Mouse (Mus musculus): ENCODE measurements around the gene Lhfp. TPM values are rescaled to one million over a fixed set of nuclear protein-coding genes. Genes with fewer than 3 reads are reported as not detected.

The Lhfp gene
- total RNA-seq, 4 experiments from 2014 or later: 5.4 to 10.3 (median 7.5) TPM

DNA sequence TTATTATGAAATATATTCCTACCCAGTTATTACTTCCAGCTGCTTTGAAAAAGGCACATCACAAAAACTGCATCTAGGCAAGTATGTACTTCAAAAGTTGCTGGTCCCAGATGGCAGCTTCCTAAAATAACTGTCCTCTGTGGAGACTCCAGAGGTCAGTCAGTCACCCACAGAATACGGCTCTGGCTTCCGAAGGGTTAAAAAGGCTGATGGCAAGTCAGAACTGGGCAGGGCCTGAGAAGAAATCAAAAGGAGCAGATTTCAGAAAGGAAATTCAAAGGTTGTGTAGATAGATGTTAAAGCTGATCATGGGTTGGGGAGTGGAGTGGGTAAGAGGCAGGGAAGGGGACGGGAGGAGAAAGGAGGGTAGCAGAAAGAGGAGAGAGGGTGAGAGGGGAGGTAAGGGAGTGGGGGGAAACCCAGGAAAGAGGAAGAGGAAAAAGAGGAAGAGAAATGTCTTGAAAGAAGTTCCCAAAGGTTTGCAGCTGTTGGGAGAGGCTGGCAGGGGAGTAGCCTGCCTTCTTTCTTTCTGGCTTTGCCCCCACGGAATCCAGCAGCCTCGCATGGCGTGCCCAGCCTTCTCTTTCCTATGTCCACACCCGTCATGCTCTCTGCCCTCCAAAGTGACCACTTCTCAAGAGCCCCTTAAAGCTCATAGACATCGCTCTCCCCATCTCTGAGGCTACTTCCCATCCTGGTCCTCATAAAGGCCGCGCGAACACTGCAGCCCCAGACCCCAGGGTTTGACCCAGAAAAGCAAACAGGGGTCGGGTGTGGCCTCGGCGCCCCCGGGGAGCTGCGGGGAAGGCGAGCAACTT is 526 bp upstream of the Lhfp start:
- DNase-seq (ENCODE audit: low spot score in 2 of 2): no peak

DNA sequence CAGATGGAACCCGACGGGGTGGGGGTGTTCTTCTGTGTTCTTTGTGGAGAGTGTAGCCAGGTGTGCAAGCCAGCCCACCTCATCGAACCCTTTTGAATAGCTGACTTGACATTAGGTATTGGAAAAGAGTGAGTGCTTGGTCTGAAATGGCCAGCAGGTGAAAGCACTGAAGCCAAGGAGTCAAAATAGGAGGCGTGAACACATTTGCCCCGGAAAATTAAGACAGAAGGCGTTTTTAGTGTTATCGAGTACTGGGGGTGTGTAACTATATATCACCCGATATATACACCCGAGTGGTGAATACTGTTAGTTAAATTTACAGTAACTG is 876 bp downstream of the Lhfp start:
- no peak for DNase-seq (ENCODE audit: low spot score in 2 of 2)

DNA sequence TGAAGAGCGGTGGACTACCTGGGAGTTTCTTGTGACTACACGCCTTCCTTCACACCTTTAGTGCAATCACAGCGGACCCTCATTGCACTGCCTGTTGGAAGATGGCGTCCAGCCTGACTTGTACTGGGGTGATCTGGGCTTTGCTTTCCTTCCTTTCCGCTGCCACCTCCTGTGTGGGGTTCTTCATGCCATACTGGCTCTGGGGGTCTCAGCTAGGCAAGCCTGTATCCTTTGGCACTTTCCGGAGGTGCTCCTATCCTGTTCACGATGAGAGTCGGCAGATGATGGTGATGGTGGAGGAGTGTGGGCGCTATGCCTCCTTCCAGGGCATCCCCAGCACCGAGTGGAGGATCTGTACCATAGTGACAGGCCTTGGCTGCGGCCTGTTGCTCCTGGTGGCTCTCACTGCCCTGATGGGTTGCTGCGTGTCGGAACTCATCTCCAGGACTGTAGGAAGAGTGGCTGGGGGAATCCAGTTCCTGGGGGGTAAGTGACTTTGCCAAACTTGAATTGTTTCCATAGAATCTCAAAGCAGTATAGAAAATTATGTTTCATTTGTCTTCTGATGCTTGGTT is 2.0 kb downstream of the Lhfp start:
- no peak for DNase-seq (ENCODE audit: low spot score in 2 of 2)

DNA sequence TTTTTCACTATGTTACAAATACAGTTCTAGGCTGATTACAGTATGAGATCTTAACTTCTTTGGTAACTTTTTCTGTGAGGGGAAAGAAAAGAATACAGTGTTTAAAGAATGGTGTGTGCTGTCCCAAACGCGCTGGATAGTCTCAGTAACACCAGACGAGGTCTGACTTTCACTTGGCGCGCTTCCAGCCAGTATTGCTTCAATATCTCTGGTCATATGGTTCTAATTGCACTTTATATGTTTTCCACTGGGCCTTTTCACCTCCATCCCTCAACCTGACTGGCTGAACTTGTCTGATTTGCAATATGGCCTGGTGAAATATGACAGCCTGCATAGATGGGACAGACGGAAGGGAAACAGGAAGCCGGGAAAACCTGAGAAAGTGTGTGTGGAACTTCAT is 2.9 kb downstream of the Lhfp start:
- DNase-seq (ENCODE audit: low spot score in 2 of 2): no peak

DNA sequence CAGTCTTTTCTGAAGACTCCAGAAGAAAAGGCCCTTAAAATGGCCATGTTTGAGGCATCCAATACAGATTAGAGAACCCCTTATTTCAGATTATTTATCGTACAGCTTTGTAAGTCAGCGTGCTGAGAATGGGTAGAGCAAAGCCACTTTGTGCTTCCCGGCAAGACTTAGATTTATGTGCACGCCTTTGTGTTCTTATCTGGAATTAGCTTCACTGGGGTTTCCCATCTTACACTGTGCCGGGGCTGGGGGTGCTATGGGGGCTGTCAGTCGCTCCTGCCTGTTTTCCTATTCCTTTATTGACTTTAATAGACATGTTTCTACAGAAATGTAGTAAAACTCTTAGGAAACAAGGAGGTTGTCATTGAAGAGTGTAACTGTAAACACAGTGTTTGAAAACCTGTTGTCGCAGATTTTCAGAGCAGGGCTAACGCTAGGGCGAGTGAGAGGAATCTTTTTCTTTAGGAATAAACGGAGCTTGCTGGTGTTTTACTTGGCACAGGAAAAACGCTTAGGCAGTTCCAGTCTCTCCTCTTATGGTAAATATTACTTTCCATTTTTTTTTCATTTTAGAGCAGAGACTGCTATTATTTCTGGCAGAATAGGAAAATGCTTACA is 3.5 kb downstream of the Lhfp start:
- no peak for DNase-seq (ENCODE audit: low spot score in 2 of 2)

DNA sequence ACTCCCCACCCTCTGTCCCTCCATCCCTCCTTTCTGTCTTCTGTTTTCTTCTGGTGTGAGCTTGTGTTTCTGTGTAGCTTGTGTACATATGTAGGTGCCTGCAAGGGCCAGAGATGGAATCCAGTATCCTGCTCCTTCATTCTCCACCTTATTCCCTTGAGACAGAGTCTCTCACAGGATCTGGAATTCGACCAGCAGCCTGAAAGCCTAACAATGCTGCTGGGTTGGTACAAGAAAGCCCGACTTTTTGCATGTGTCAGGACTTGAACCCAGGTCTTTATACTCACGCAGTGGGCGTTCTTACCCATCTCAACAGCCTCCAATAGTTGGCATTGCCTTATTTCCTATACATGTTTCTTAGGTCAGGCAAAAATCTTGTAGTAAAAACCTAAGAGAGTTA is 4.4 kb downstream of the Lhfp start:
- DNase-seq (ENCODE audit: low spot score in 2 of 2): no peak

DNA sequence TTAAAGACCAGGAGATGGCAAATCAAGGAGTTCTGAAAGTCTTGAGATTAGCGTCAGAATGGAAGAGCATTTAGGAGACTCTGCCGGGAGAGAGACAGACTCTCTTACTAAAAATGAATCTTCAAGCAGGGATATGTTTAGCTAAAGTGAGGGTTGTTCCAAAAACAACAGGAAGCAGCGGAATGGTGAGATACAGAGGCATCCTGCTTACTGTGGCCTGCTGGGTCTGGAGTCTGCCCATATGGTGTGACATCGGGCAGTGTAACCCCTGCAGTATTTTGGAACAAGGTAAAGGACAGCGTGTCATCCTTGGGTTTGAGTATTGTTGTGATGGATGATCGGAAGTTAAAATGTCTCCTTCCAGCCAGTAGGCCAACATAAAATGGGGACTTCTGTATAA is 5.0 kb downstream of the Lhfp start:
- no peak for DNase-seq (ENCODE audit: low spot score in 2 of 2)

DNA sequence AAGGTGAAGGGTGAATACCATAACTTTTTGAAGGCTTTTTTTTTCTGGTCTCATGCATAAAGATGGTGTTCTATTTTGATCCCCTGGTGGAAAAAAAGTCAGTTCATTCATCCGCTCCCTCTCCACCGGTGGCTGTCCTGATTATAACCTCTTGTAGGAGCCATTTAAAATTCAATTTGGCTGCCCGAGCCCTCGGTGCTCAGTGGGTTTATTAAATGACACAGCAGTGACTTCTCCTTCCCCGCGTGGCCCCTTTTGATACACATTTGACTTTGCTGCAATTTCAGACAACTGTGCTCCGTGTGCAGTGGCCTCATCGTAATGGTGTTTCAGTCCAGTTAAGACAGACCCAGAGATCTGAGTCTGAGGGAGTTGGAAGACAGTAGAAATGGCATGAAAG is 11.1 kb downstream of the Lhfp start:
- no peak for DNase-seq (ENCODE audit: low spot score in 2 of 2)

DNA sequence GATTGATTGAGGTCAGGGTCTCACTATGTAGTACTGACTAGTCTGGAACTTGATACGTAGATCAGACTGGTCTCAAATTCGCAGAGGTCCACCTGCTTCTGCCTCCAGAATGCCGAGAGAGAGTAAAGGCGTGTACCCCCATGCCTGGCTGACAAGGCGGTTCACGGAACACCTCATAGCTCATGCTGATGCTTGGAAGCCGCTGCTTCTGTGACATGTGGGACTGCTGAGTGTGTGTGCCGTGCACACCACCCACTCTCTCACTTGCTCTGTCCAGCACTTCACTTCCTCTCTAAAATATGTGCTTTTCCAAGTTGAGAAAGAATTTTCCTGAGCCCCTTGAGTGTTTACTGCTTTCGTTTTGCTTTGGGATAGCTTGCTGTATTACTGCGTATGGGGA is 15.1 kb downstream of the Lhfp start:
- DNase-seq (ENCODE audit: low spot score in 2 of 2): no peak

DNA sequence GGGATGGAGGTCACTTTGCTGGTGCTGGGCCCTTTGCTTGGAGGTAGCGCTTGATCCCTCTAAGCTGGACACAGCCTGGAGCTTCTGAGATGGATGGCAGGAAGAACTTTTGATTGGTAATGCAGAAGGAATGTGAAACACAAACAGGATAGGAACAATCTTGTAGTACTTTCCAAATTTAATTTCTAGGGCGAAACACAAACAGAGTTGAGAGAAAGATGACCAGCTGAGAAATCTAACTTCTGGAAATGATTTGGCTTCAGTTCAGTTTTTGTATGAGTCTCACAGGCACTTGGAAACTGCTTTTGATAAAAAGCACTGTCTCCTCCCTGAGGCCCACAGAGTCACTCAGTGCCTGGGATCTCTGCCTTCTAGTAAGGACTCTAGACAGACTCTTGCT is 18.6 kb downstream of the Lhfp start:
- DNase-seq (ENCODE audit: low spot score in 2 of 2): no peak

DNA sequence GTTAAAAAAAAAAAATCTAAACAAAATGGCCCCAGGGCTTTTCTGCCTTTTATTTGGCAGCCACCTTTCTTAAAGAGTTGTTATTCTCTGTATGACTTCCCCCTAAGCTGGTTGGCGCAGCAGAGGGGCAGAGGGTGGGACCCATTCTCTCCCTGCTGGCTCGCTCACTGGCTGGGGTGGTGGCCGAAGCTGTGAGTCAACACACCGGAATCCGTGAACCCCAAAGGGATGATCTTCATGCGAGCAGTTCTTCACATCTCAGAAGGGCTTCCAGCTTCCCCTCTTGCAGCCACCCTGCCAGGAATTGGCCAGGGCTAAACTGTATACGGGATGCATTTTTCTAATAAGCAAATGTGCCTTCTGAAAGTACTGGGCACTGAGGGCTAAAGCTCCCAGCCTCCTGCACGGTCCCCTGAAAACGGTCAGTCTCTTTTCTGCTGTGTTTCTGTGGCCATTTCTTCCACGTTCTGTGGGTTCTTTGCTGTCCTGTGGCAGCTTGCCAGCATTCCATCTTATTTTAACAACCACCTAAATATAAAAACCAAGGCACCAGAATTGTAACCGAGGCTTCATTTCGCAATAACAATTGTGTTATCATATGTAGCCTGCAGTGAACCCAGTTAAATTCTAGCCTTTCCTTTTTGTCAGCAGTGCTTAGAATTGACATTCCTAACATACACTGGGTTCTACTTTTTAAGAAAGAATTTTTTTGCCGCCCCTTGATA is 22.3 kb downstream of the Lhfp start:
- no peak for DNase-seq (ENCODE audit: low spot score in 2 of 2)

DNA sequence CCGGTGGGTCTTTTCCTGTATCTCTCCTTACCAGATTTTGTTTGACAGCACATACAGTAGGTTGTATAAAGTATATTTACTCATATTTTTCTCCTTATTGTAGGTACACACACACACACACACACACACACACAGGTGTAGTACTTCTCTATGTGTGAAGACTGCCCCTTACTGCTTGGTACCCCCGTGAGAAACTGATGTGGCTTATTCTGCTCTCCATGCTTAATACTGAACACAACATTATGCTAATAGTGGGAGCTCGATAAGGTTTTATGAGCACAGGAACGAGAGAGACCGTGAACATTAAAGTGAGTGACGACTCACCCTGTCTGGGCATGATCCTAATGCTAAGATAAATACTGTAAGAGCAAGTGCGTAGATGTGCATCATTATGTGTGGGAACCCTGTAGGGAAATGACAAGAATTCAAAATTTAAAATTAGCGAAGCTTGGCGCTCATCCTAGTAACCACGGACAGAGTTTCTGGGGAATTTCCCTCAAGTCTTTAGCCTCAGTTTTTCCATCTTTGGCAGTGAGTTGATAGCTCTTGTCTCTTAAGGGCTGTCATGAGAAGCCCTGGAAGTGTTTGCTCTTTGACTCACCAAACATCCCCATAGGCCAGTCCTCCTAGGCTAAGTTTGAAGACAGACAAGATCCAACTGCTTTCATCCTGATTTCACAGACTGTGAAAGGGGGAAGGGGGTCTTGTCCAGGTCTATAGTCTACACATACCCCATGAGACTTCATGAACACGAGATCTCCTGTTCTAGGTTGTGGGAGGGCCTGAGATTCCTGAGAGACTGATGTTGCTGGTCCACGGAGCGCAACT is 24.2 kb downstream of the Lhfp start:
- DNase-seq (ENCODE audit: low spot score in 2 of 2): no peak

DNA sequence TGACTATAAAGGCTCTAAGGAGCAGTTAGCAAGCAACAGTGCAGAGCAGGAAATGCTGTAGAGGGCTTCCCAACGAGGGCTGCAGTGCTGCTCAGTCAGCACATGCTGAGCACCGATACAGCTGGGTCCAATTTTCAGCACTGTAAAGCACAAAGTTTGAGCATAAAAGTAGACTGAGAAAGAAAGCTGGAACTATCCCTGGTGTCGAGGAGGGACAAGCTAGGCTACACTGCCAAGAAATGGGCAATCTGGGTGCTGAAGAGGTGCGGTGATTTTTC is 24.7 kb downstream of the Lhfp start:
- DNase-seq (ENCODE audit: low spot score in 2 of 2): no peak

DNA sequence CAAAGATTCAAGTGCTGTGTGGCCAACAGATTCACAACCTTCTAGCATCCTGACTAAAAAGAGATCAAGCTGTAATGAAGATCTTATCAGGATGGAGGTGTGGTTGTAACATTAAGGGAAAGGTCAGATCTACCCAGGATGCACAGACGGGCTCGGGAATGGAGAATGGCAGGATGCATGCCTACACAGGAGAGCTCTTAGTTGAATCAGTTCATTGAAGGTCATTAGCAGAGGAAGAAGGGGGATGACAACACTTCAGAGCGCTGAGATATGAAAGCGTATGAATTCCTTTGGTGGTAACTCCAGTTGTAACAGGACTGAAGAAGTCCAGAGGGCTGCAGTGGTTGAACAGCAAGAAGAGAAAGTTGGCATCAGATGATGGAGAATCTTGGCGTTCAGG is 27.1 kb downstream of the Lhfp start:
- DNase-seq (ENCODE audit: low spot score in 2 of 2): no peak

DNA sequence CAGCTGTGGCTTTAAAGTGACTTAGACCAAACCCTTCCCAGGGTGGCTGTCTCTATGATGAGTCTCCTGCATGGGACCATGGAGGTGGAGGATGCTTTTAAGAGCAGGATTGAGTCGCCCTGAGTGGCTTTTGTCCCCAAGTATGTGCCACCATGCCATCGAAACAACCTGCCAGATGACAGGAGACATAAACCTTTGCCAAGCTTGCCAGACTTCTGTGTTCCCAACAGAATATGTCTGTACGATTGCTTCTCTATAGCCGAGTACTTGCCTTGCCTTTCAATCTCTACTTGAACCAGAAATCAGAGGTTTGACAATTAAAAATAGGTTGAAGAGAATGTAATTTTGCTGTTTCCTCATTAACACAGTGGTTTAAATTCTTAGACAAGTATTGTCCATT is 32.9 kb downstream of the Lhfp start:
- no peak for DNase-seq (ENCODE audit: low spot score in 2 of 2)

DNA sequence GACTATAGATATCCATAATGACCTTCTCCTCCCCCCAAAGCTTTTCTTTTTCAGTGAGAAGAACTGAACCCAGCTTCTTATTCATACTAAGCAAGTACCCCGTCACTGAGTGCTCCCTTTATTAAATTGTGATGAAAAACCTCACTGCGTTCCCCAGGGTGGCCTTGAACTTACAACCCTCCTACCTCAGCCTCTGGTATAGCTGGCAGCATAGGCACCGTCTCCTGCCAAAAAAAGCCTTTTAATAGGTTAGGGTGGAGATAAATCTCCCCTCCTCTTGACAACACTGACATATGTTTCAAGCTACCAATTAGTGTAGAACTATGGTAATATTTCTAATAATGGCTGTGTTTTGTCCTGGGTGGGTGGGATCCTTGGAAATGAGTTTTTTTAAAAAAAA is 33.4 kb downstream of the Lhfp start:
- no peak for DNase-seq (ENCODE audit: low spot score in 2 of 2)

DNA sequence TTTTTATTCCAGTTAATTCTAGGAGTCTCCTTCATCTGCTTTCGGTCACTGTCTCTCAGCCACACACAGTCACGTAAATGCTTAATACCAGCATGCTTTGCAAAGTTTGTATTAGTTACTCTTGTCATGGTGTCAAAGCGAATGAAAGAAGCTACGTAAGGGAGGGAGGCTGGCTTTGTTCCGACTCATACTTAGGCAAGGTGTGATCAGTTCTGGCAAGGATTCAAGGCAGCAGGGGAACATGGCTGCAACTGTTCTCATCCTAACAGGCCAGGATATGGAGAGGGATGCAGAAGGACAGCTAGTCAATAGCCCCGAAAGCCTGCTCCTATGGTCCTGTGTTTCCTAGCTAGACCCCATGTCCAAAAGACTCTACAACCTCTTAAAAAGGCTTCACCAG is 39.0 kb downstream of the Lhfp start:
- DNase-seq (ENCODE audit: low spot score in 2 of 2): no peak

DNA sequence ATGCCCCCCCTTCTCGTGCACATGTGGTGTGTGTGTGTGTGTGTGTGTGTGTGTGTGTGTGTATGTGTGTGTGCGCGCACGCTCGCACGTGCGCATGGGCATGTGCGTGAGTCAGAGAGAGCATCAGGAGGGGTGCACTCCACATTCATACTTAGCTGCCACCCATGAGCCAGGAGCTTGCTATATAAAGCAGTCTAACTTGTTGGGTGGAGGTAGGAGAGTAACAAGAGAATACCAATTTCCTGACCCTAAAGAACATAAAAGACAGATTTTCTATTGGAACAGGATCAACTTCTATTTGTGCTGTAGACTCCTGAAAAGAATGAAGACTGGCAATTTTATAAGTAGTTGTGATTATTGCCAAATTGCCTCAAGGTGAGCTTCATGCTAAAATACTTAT is 39.4 kb downstream of the Lhfp start:
- no peak for DNase-seq (ENCODE audit: low spot score in 2 of 2)

DNA sequence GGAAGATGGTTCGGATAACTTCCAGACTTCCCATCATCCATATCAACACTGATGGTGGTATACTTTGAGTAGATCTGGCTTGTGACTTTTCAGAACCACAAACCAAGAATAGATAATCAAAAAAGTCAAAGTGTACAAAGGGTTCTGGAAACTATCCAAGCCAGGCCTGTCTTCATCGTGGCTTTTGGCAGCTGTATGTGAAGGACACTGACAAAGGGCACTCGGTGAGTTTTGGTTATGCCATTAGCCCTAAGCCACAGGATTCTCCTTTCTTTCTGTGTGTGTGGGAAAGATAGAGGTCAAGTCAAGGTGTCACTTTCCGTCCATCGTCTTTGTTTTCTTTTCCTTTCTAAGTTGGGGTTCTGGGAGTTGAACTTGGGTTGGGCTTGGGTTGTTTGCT is 42.4 kb downstream of the Lhfp start:
- no peak for DNase-seq (ENCODE audit: low spot score in 2 of 2)

DNA sequence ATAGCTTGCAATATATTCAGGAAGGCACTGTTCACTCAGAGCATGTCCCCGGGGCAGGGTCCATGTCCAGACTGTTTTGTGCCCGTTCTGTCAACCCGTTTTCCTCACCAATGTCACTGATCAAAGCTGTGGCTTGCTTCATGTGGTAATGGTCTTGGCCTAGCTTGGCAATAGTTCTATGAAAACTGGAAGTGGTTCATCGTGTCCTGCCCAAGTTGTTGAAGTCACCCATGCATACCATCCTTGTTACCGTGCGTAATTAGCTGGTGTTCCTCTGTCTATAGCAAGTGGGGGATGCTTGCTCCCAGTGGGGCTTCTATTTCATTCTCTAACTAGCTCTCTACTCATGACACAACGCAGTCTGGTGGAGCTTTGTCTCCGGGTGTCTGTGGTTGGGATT is 43.5 kb downstream of the Lhfp start:
- no peak for DNase-seq (ENCODE audit: low spot score in 2 of 2)

DNA sequence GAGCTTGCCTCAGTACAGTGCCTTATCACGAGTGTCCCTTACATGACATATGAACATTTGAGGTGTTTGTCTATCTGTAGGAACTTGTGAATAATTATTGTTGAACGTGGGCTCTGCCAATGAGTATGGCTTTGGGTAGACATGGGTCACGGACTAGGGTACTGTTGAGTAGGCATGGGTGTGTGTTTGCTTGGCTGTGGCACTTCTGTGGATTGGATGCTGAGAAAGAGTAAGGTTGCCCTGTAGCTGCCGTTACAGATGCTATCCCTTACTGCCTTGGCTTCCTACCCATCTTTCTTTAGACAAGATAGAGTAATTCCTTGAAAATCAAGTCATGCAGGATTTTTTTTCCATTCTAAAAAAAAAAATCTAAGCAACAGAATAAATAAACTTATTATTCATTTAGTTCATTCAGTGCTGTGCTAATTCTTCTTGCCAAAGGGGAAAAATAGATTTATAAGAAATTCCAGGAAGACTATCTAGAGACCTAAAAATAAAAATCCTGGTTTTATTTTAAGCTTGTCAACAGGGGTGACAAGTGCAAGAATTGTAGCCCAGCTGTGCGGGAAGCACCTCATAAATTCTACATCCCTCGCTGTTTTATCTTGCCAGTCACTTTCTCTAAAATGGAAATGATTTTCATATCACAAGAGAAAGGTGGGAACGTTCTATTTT is 45.3 kb downstream of the Lhfp start:
- DNase-seq (ENCODE audit: low spot score in 2 of 2): no peak

Data from gastrocnemius, adult 8-10 months (tissue).